Mouse (Mus musculus) heart, adult 9 months (tissue): ENCODE results near the gene Poc1b.

Source experiments
- DNase-seq, 2 experiments: peaks; one replicate each; pipeline ENCODE4 v3.0.0; 2022; ENCODE audit warnings: low spot score in 2 of 2

Poc1b gene

GRCm38 (mm10) chr10:99106703-99107631 lies at the start of gene Poc1b:
TSS of gene Poc1b (plus strand) at chr10:99107036.
- peak; percentile 79 to 83 for DNase-seq

- no peak for DNase-seq
Observed at GRCm38 (mm10) chr10:99060588-99060987, 46.2 kb upstream of the Poc1b start.

GRCm38 (mm10) chr10:99061418-99061817 lies 45.4 kb upstream of the Poc1b start:
- DNase-seq: no peak

GRCm38 (mm10) chr10:99062546-99062945 lies 44.3 kb upstream of the Poc1b start:
- no peak for DNase-seq

GRCm38 (mm10) chr10:99076113-99076895 lies 30.5 kb upstream of the Poc1b start:
- DNase-seq: no peak

GRCm38 (mm10) chr10:99078621-99079020 lies 28.2 kb upstream of the Poc1b start:
- DNase-seq: no peak

- no peak for DNase-seq
Observed at GRCm38 (mm10) chr10:99081569-99081990, 25.3 kb upstream of the Poc1b start.

GRCm38 (mm10) chr10:99083431-99084003 lies 23.3 kb upstream of the Poc1b start:
- no peak for DNase-seq

GRCm38 (mm10) chr10:99084397-99085239 lies 22.2 kb upstream of the Poc1b start:
- peak; percentile 43 to 71 for DNase-seq

GRCm38 (mm10) chr10:99085240-99085587 lies 21.6 kb upstream of the Poc1b start:
- no peak for DNase-seq

GRCm38 (mm10) chr10:99086029-99086428 lies 20.8 kb upstream of the Poc1b start:
- DNase-seq: no peak

- no peak for DNase-seq
Observed at GRCm38 (mm10) chr10:99089906-99090305, 16.9 kb upstream of the Poc1b start.

GRCm38 (mm10) chr10:99093364-99093763 lies 13.5 kb upstream of the Poc1b start:
- no peak for DNase-seq

GRCm38 (mm10) chr10:99095114-99095513 lies 11.7 kb upstream of the Poc1b start:
- no peak for DNase-seq

GRCm38 (mm10) chr10:99097374-99097773 lies 9.5 kb upstream of the Poc1b start:
- DNase-seq: peak in 1 of 2 experiments; percentile 26

GRCm38 (mm10) chr10:99105522-99105921 lies 1.3 kb upstream of the Poc1b start:
- no peak for DNase-seq

- no peak for DNase-seq
Observed at GRCm38 (mm10) chr10:99106311-99106702, 529 bp upstream of the Poc1b start.

- peak; percentile 88 to 90 for DNase-seq
Observed at GRCm38 (mm10) chr10:99107964-99108363, 1.1 kb downstream of the Poc1b start, which contains the start of gene Galnt4. TSS of gene Galnt4 (plus strand) at chr10:99108159.

GRCm38 (mm10) chr10:99108431-99108982 lies 1.7 kb downstream of the Poc1b start:
- DNase-seq: no peak

GRCm38 (mm10) chr10:99113533-99113932 lies 6.7 kb downstream of the Poc1b start:
- DNase-seq: no peak

GRCm38 (mm10) chr10:99114295-99114694 lies 7.5 kb downstream of the Poc1b start:
- no peak for DNase-seq
